Mouse (Mus musculus) splenic B cell, adult 2 months (primary cell): ENCODE measurements around the gene Wnk1.

ENCODE experiments used
- DNase-seq: peaks from one replicate; pipeline ENCODE4 v3.0.0-alpha.2; 2011; ENCODE audit warnings: low read depth, low spot score
- H3K27me3 ChIP-seq: 2 replicates; pipeline ENCODE4 v1.6.1; 2012; ENCODE audit warnings: mild to moderate bottlenecking, low read length, moderate library complexity, mixed read lengths; ENCODE audit not compliant: control insufficient read depth, poor library complexity, insufficient read depth, severe bottlenecking
- H3K36me3 ChIP-seq: 2 replicates; pipeline ENCODE4 v1.6.1; 2012; ENCODE audit warnings: mild to moderate bottlenecking, low read length, moderate library complexity, mixed read lengths; ENCODE audit not compliant: control insufficient read depth, poor library complexity, insufficient read depth, severe bottlenecking

Wnk1 gene

GRCm38 (mm10) chr6:120062934-120063333 is 24.5 kb upstream of the Wnk1 start:
- Histone ChIP-seq H3K36me3 (no peaks in the 10 kb centered on the region), H3K27me3 (no peaks in the 10 kb centered on the region)
- no peak for DNase-seq

- no peaks in the 10 kb centered on the region for H3K36me3 ChIP-seq
- no peaks in the 10 kb centered on the region for H3K27me3 ChIP-seq
- DNase-seq = peak; percentile 70
Measured at GRCm38 (mm10) chr6:120055666-120056540, 17.4 kb upstream of the Wnk1 start.

- no peaks in the 10 kb centered on the region for H3K27me3 ChIP-seq
Measured at GRCm38 (mm10) chr6:120054412-120054811, 15.9 kb upstream of the Wnk1 start.

GRCm38 (mm10) chr6:120047705-120048292 is 9.3 kb upstream of the Wnk1 start:
- H3K27me3 ChIP-seq = no peaks in the 10 kb centered on the region
- DNase-seq = no peak
- H3K36me3 ChIP-seq = no peaks in the 10 kb centered on the region

More at GRCm38 (mm10) chr6:120054412-120054811, 15.9 kb upstream of the Wnk1 start:
- no peaks in the 10 kb centered on the region for H3K36me3 ChIP-seq
- no peak for DNase-seq

- Histone ChIP-seq H3K27me3 (no peaks in the 10 kb centered on the region), H3K36me3 (no peaks in the 10 kb centered on the region)
- DNase-seq = no peak
Measured at GRCm38 (mm10) chr6:120045406-120045805, 6.9 kb upstream of the Wnk1 start.

DNA sequence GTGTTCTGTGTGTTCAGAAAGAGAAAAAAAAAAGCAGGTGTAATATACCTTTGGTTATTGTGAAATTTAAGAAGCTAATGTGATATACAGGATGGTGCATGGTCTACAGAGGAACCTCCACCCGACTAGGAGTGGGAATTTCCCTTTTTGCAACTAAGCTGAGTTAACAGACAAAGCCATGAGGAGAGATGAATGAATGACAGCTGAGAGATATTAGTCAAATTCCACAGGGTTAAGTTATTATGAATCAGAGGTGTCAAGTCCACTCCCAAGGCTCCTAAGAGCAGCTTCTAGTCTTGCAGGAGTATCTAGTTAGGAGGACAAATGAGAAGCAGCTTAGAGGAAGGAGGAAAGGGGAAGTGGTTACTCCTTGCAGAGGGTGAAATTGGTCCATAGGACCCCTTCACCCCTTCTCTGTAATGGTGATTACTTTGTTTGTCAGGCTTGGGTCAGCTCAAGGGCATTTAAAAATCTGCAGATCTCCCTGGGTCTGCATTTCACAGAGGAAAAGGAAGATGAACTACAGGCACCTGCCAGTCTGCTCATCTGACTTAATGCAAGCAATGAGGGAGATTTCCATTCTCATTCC is 4.3 kb upstream of the Wnk1 start:
- H3K27me3 ChIP-seq = no peaks in the 10 kb centered on the region
- H3K36me3 ChIP-seq = no peaks in the 10 kb centered on the region
- peak; percentile 61 for DNase-seq

GRCm38 (mm10) chr6:120040557-120040857 is 2.0 kb upstream of the Wnk1 start:
- Histone ChIP-seq H3K36me3 (no peaks in the 10 kb centered on the region), H3K27me3 (no peaks in the 10 kb centered on the region)
- no peak for DNase-seq

DNA sequence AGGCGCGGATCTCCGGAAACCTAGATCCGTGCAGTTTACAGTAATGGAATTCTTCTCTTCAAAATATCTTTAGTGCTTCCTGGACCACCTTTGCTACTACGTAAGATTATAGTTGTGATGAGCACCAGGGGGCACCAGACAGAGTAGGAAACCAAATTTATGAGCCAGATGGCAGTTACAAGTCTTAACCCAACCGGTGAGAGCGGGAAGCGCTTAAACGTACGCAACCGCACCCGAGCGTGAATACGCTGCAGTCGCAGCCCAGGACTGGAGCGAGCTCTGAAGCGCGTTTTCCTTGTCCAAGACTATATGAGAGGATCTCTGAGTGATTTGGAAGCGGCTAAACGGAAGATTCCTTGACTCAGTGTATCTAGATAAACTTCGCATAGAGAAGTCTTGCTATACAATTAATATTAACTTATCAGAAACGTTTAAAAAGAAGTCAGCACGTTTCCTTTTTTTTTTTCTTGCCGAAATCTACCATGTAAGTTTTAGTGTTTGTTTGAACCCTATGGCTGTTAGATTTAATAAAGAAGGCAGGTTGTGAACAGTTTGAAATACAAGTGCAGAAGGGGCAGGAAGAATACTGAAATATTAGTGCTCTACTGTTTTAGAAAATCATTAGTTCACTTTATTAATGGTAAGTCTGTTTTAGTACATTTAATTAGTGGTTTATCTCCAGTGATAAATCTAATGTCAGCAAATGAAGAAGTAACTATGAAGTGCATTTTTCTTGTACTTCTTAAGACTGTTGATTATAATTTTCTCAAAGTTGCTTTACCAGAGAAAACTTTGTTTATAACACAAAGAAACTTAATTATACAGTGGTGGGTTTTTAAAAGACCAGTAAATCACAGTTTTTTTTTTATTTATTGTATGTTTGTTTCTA is 1.4 kb upstream of the Wnk1 start:
- peak; percentile 95 for DNase-seq
- H3K27me3 ChIP-seq = no peaks in the 10 kb centered on the region
- H3K36me3 ChIP-seq = no peaks in the 10 kb centered on the region

DNA sequence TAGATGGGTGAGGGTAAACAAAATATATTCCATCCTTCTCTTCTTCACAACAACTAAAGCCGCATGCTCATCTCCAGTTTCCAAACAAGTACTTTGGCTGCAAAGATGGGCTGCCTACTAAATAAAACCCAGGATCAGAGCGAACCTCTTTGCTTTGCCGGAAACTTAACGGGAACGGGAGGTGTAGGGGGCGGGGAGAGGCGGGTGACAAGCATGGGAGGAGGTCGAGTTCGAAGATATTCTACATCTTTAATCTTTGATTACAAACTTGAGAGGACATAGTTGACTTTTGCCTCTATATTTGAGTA is 738 bp upstream of the Wnk1 start:
- no peaks in the 10 kb centered on the region; the same call in 1 of the 2 replicates for H3K36me3 ChIP-seq
- no peaks in the 10 kb centered on the region for H3K27me3 ChIP-seq
- DNase-seq = peak; percentile 50

GRCm38 (mm10) chr6:120037636-120038365 is 671 bp downstream of the Wnk1 start:
- peak; percentile 80 for DNase-seq
- H3K36me3 ChIP-seq = no peaks in the 10 kb centered on the region; the same call in 1 of the 2 replicates
- no peaks in the 10 kb centered on the region for H3K27me3 ChIP-seq

- Histone ChIP-seq H3K36me3 (no peaks in the 10 kb centered on the region; the same call in 1 of the 2 replicates), H3K27me3 (no peaks in the 10 kb centered on the region)
- DNase-seq = peak; percentile 85
Measured at GRCm38 (mm10) chr6:120037004-120037635, 1.4 kb downstream of the Wnk1 start.

DNA sequence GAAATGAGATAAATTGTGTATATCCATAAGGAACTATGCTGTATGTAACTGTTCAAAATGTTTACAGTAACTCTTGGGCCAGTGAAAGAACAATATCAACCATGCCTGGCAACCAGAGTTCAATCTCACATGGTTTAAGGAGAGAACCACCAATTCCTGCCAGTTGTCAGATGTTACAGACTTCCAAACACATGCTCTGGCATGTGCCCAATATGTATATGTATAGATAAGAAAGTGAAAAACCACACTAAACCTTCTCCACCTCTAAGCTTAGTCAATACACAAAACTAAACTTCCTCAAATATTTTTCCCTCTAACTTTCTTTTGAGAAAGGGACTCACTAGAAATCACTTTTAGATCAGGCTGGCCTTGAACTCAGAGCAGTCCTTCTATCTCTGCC is 13.9 kb downstream of the Wnk1 start:
- H3K36me3 ChIP-seq = no peaks in the 10 kb centered on the region
- H3K27me3 ChIP-seq = no peaks in the 10 kb centered on the region
- DNase-seq = peak; percentile 14

DNA sequence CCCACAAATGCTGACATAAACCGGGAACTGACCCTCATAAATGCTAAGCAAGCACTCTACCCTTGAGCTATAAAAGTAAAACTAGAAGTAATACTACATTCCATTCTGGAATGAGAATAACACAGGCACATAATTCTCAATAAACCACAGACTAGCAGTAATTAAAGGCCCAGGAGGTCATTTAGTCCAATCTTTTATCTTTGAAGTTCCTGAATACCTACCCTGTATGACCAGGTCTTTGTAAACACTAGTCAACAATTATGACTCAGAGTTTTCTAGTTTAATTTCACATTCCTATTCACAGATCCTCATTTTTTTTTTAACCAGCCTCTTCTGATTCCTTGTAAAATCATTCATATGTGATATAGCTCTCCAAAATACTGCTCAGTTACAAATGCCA is 14.7 kb downstream of the Wnk1 start:
- no peaks in the 10 kb centered on the region for H3K27me3 ChIP-seq
- no peaks in the 10 kb centered on the region for H3K36me3 ChIP-seq
- no peak for DNase-seq

DNA sequence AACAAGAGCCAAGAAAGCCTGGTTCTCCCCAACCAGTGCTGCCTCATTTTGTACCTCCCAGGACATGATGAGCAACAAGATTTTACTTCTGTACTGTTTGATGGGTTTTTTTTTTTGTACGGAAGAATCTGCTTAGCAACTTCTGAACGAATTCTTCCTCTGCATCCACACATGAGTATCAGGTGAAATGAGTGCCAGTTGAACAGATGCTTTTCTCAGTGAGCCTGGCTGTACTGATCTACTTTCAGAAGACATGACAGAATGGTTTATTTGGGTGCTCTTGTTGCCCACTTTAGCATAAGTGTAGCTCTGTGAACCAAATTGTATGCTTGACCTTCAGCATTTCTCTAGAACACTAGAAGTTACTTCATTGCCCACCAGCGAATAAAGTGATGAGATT is 16.4 kb downstream of the Wnk1 start:
- H3K27me3 ChIP-seq = no peaks in the 10 kb centered on the region
- no peak for DNase-seq
- no peaks in the 10 kb centered on the region for H3K36me3 ChIP-seq
